In genomic region chr7:42679646-42680045, GRCm38 (mm10) we compare ENCODE assay signal across 16 mouse cellular contexts. TPM values are rescaled to one million over a fixed set of nuclear protein-coding genes. Genes with fewer than 3 reads are reported as not detected.
DNase-seq lines count a peak whose midpoint lies in the region; TF ChIP-seq lines count a peak whose summit lies in the region.
"Not testable (repeated sequence)": the region's sequence is repeated elsewhere in the genome, so short reads cannot be mapped to it uniquely, and the experiment has no call there.
"Had no signal": no experiment of that assay in that cellular context is flagged by ENCODE, and none has a peak within 500 bp of the region (broad histone marks: within the 10 kb centered on the region; RNA-seq: fewer than 3 reads in every experiment).

No protein-coding gene starts in this region.

- TF ChIP-seq EP300 in ES-Bruce4 (IDR thresholded peaks at IDR 0.05; ENCODE audit: insufficient read depth, low read depth, low read length): not testable (repeated sequence)

- in situ Hi-C loops in ES-E14 (cut with MboI; ENCODE audit: low sequenced_read_pairs in 2 of 2, unreplicated experiment in 2 of 2): loop anchor here in 1 of 2 experiments (10.0 kb wide), 1 partner anchor 65 kb away; no protein-coding TSS in a partner anchor

- H3K27ac ChIP-seq in ES-Bruce4 (ENCODE audit: insufficient read depth, low read length) (peak overlapping the region; percentile 98), ES-E14 (ENCODE audit: insufficient read depth, low read depth, low read length, poor library complexity, severe bottlenecking) (peak overlapping the region; percentile 99)

- TF ChIP-seq POLR2A in ES-Bruce4 (IDR thresholded peaks at IDR 0.05; ENCODE audit: insufficient read depth, low read length): not testable (repeated sequence)

- TF ChIP-seq CTCF in ES-Bruce4 (IDR thresholded peaks at IDR 0.05; ENCODE audit: low read depth, low read length): not testable (repeated sequence)

- peak; percentile 96 for DNase-seq in ES-CJ7 (ENCODE audit: low read depth, low spot score)
- DNase-seq in ES-E14 (ENCODE audit: low read depth, low spot score): peak; percentile 55
- DNase-seq in R1 (ENCODE audit: low read depth, low spot score): peak; percentile 100
- DNase-seq in WW6 (ENCODE audit: low read depth, low spot score): peak; percentile 39
- DNase-seq in ZHBTc4 (ENCODE audit: low read depth, low spot score): peak; percentile 94

- not testable (repeated sequence) for H3K9ac ChIP-seq in ES-Bruce4 (ENCODE audit: low read depth, poor library complexity, severe bottlenecking); ES-E14 (ENCODE audit: insufficient read depth, low read depth, low read length, poor library complexity, severe bottlenecking)

- not testable (repeated sequence) for H3K4me3 ChIP-seq in ES-Bruce4 (ENCODE audit: low read depth, low read length); ES-E14 (ENCODE audit: insufficient read depth in 1 of 2, low read depth in 1 of 2, low read length in 2 of 2, poor library complexity in 1 of 2, severe bottlenecking in 1 of 2)

- H3K36me3 ChIP-seq in ES-Bruce4 (ENCODE audit: control insufficient read depth, insufficient read depth, low read length, poor library complexity, severe bottlenecking); ES-E14 (ENCODE audit: control insufficient read depth, insufficient read depth, low read length, poor library complexity, severe bottlenecking): not testable (repeated sequence)

- H3K27me3 ChIP-seq in ES-Bruce4 (ENCODE audit: control insufficient read depth, insufficient read depth, low read length, poor library complexity, severe bottlenecking): not testable (repeated sequence)

- H3K9me3 ChIP-seq in ES-Bruce4 (replicated peaks; ENCODE audit: control insufficient read depth, insufficient read depth, low read length, poor library complexity, severe bottlenecking): peaks cover 13% of the 10 kb centered on the region
- H3K9me3 ChIP-seq in ES-E14 (ENCODE audit: control insufficient read depth, insufficient read depth, low read depth, low read length): not testable (repeated sequence)

- H3K4me1 ChIP-seq in ES-Bruce4 (ENCODE audit: control insufficient read depth, insufficient read depth, low read length); ES-E14 (ENCODE audit: control insufficient read depth in 2 of 2, insufficient read depth in 2 of 2, low read length in 2 of 2, poor library complexity in 1 of 2): not testable (repeated sequence)

RNA-seq across cellular contexts. Expression of gene Zfp975, which starts 12.9 kb away (rescaled TPM):
- 22.5 and 22.9 TPM in 2 replicates for polyA plus RNA-seq in ES-Bruce4 (2011; ENCODE audit: insufficient read depth, insufficient read length, low read depth, missing spikeins)
- 21.2 and 22.9 TPM in 2 replicates for total RNA-seq in ES-E14 (2012; rRNA removed)
- total RNA-seq: MEL had no signal

RNA-seq across cellular contexts. Expression of gene Zfp976, which starts 37.3 kb away (rescaled TPM):
- polyA plus RNA-seq in ES-Bruce4 (2011; ENCODE audit: insufficient read depth, insufficient read length, low read depth, missing spikeins): 11.7 and 14.6 TPM in 2 replicates
- total RNA-seq in ES-E14 (2012; rRNA removed): 16.0 and 17.8 TPM in 2 replicates
- total RNA-seq: CH12.LX, MEL had no signal

RNA-seq across cellular contexts. Expression of gene Gm17067, which starts 47.2 kb away (rescaled TPM):
- 25.2 and 32.4 TPM in 2 replicates for polyA plus RNA-seq in ES-Bruce4 (2011; ENCODE audit: insufficient read depth, insufficient read length, low read depth, missing spikeins)
- 45.3 and 50.6 TPM in 2 replicates for total RNA-seq in ES-E14 (2012; rRNA removed)
- total RNA-seq: adrenal gland, postnatal 25 days; CH12.LX; MEL had no signal
- polyA plus RNA-seq: activated CD4-positive, CD25-positive, alpha-beta regulatory T cell, adult 4 months; adrenal gland, adult 2 months; brain, embryonic 14.5 days; CD4-positive, CD25-positive, alpha-beta regulatory T cell, adult 4 months; cerebellum, adult 2 months; G1E; Patski had no signal

Comparison
In these comparisons a context has a peak if more than half of its experiments do, and no peak if none do; other contexts are left out.
1. DNase-seq: peak in every context shown above with its lines; median percentile 100 in R1; 96 in ES-CJ7; 94 in ZHBTc4; 55 in ES-E14; 39 in WW6.